Mouse (Mus musculus): ENCODE results near the gene Lrrc75a. TPM values are rescaled to one million over a fixed set of nuclear protein-coding genes. Genes with fewer than 3 reads are reported as not detected.

Lrrc75a gene
- polyA plus RNA-seq, 1 experiment: 2.5 TPM

GRCm38 (mm10) chr11:62635406-62635805 is 12.9 kb downstream of the Lrrc75a start:
- Histone ChIP-seq H3K4me3 (replicated peaks; ENCODE audit: control insufficient read depth, low read depth, low read length) (no peak overlapping the region), H3K4me1 (ENCODE audit: control insufficient read depth, insufficient read depth, low read length) (no peaks in the 10 kb centered on the region), H3K27ac (ENCODE audit: control insufficient read depth, insufficient read depth, low read depth, low read length, poor library complexity) (no peak overlapping the region)
- 71% methylated on average over 3 of the region's 3 CpGs for WGBS
- TF ChIP-seq CTCF (IDR thresholded peaks at IDR 0.05; ENCODE audit: control insufficient read depth, insufficient read depth, low read length): no peak
- TF ChIP-seq POLR2A (IDR thresholded peaks at IDR 0.05; ENCODE audit: borderline replicate concordance, control insufficient read depth, low read depth, low read length): no peak

GRCm38 (mm10) chr11:62631138-62631537 is 17.2 kb downstream of the Lrrc75a start:
- Histone ChIP-seq H3K4me1 (ENCODE audit: control insufficient read depth, insufficient read depth, low read length) (no peaks in the 10 kb centered on the region; the same call in 1 of the 2 replicates), H3K4me3 (replicated peaks; ENCODE audit: control insufficient read depth, low read depth, low read length) (no peak overlapping the region), H3K27ac (ENCODE audit: control insufficient read depth, insufficient read depth, low read depth, low read length, poor library complexity) (no peak overlapping the region)
- no peak for TF ChIP-seq POLR2A (IDR thresholded peaks at IDR 0.05; ENCODE audit: borderline replicate concordance, control insufficient read depth, low read depth, low read length)
- no peak for TF ChIP-seq CTCF (IDR thresholded peaks at IDR 0.05; ENCODE audit: control insufficient read depth, insufficient read depth, low read length)
- 72% methylated on average over 4 of the region's 4 CpGs for WGBS

GRCm38 (mm10) chr11:62630225-62630821 is 18.0 kb downstream of the Lrrc75a start:
- Histone ChIP-seq H3K4me1 (ENCODE audit: control insufficient read depth, insufficient read depth, low read length) (no peaks in the 10 kb centered on the region; the same call in 1 of the 2 replicates), H3K27ac (ENCODE audit: control insufficient read depth, insufficient read depth, low read depth, low read length, poor library complexity) (no peak overlapping the region), H3K4me3 (replicated peaks; ENCODE audit: control insufficient read depth, low read depth, low read length) (no peak overlapping the region)
- no peak for TF ChIP-seq POLR2A (IDR thresholded peaks at IDR 0.05; ENCODE audit: borderline replicate concordance, control insufficient read depth, low read depth, low read length)
- TF ChIP-seq CTCF (IDR thresholded peaks at IDR 0.05; ENCODE audit: control insufficient read depth, insufficient read depth, low read length): no peak
- WGBS: 20% methylated on average over 11 of the region's 11 CpGs

GRCm38 (mm10) chr11:62629352-62630224 is 18.7 kb downstream of the Lrrc75a start:
- no peak for TF ChIP-seq POLR2A (IDR thresholded peaks at IDR 0.05; ENCODE audit: borderline replicate concordance, control insufficient read depth, low read depth, low read length)
- 0 out of 2 replicates have a peak, but pooled peaks have one; percentile 10 for TF ChIP-seq CTCF (IDR thresholded peaks at IDR 0.05; ENCODE audit: control insufficient read depth, insufficient read depth, low read length)
- Histone ChIP-seq H3K4me3 (replicated peaks; ENCODE audit: control insufficient read depth, low read depth, low read length) (no peak overlapping the region), H3K27ac (ENCODE audit: control insufficient read depth, insufficient read depth, low read depth, low read length, poor library complexity) (no peak overlapping the region), H3K4me1 (ENCODE audit: control insufficient read depth, insufficient read depth, low read length) (no peaks in the 10 kb centered on the region; the same call in 1 of the 2 replicates)
- 14% methylated on average over 9 of the region's 9 CpGs for WGBS

GRCm38 (mm10) chr11:62624341-62625291 is 23.7 kb downstream of the Lrrc75a start:
- TF ChIP-seq CTCF (IDR thresholded peaks at IDR 0.05; ENCODE audit: control insufficient read depth, insufficient read depth, low read length) (no peak), POLR2A (IDR thresholded peaks at IDR 0.05; ENCODE audit: borderline replicate concordance, control insufficient read depth, low read depth, low read length) (no peak)
- 55% methylated on average over 10 of the region's 10 CpGs for WGBS
- Histone ChIP-seq H3K4me3 (replicated peaks; ENCODE audit: control insufficient read depth, low read depth, low read length) (no peak overlapping the region), H3K4me1 (ENCODE audit: control insufficient read depth, insufficient read depth, low read length) (no peaks in the 10 kb centered on the region; the same call in 1 of the 2 replicates), H3K27ac (ENCODE audit: control insufficient read depth, insufficient read depth, low read depth, low read length, poor library complexity) (no peak overlapping the region)

- no peaks in the 10 kb centered on the region for H3K4me1 ChIP-seq (ENCODE audit: control insufficient read depth, insufficient read depth, low read length)
Observed at GRCm38 (mm10) chr11:62622850-62623249, 25.5 kb downstream of the Lrrc75a start.

GRCm38 (mm10) chr11:62621586-62622283 is 26.6 kb downstream of the Lrrc75a start:
- H3K4me3 ChIP-seq (replicated peaks; ENCODE audit: control insufficient read depth, low read depth, low read length): no peak overlapping the region
- 72% methylated on average over 4 of the region's 4 CpGs for WGBS
- H3K4me1 ChIP-seq (ENCODE audit: control insufficient read depth, insufficient read depth, low read length): no peaks in the 10 kb centered on the region
- TF ChIP-seq CTCF (IDR thresholded peaks at IDR 0.05; ENCODE audit: control insufficient read depth, insufficient read depth, low read length): no peak
- no peak overlapping the region for H3K27ac ChIP-seq (ENCODE audit: control insufficient read depth, insufficient read depth, low read depth, low read length, poor library complexity)

More at GRCm38 (mm10) chr11:62622850-62623249, 25.5 kb downstream of the Lrrc75a start:
- Histone ChIP-seq H3K4me3 (replicated peaks; ENCODE audit: control insufficient read depth, low read depth, low read length) (no peak overlapping the region), H3K27ac (ENCODE audit: control insufficient read depth, insufficient read depth, low read depth, low read length, poor library complexity) (no peak overlapping the region)
- WGBS: 72% methylated on average over 4 of the region's 4 CpGs
- TF ChIP-seq POLR2A (IDR thresholded peaks at IDR 0.05; ENCODE audit: borderline replicate concordance, control insufficient read depth, low read depth, low read length) (no peak), CTCF (IDR thresholded peaks at IDR 0.05; ENCODE audit: control insufficient read depth, insufficient read depth, low read length) (no peak)

Measured in bone marrow, adult 2 months (tissue).